Mouse (Mus musculus): ENCODE results near the gene Ccdc92b. TPM values are rescaled to one million over a fixed set of nuclear protein-coding genes. Genes with fewer than 3 reads are reported as not detected.

Gene Ccdc92b
- polyA plus RNA-seq, 1 experiment = 0.01 TPM

GRCm38 (mm10) chr11:74661641-74662040 lies 42.2 kb downstream of the Ccdc92b start:
- Histone ChIP-seq H3K36me3 (ENCODE audit: control insufficient read depth, insufficient read depth) (peaks cover 95% of the 10 kb centered on the region), H3K4me3 (ENCODE audit: insufficient read depth, poor library complexity, severe bottlenecking) (no peak overlapping the region), H3K79me3 (ENCODE audit: low read depth) (peaks cover 7% of the 10 kb centered on the region), H3ac (ENCODE audit: control insufficient read depth, insufficient read length, low read depth) (no peak overlapping the region), H3K27me3 (ENCODE audit: control insufficient read depth, insufficient read depth, insufficient read length) (no peaks in the 10 kb centered on the region), H3K79me2 (ENCODE audit: control insufficient read depth, insufficient read depth) (peaks cover 25% of the 10 kb centered on the region)
- TF ChIP-seq CEBPB (IDR thresholded peaks at IDR 0.05; ENCODE audit: low read depth) (no peak), MAX (IDR thresholded peaks at IDR 0.05) (no peak), MYOD1 (IDR thresholded peaks at IDR 0.05; ENCODE audit: control insufficient read depth, insufficient read length, low read depth) (no peak), MYOG (IDR thresholded peaks at IDR 0.05; ENCODE audit: control insufficient read depth, extremely low read depth, insufficient read length) (no peak), USF1 (IDR thresholded peaks at IDR 0.05; ENCODE audit: low read depth) (no peak), CTCF (IDR thresholded peaks at IDR 0.05; ENCODE audit: control insufficient read depth, insufficient read depth, insufficient read length) (no peak), FOSL1 (IDR thresholded peaks at IDR 0.05; ENCODE audit: insufficient read depth, low read length, poor library complexity, severe bottlenecking) (no peak)

GRCm38 (mm10) chr11:74662221-74662620 lies 42.8 kb downstream of the Ccdc92b start:
- Histone ChIP-seq H3ac (ENCODE audit: control insufficient read depth, insufficient read length, low read depth) (no peak overlapping the region), H3K4me3 (ENCODE audit: insufficient read depth, poor library complexity, severe bottlenecking) (no peak overlapping the region), H3K36me3 (ENCODE audit: control insufficient read depth, insufficient read depth) (peaks cover 95% of the 10 kb centered on the region), H3K79me3 (ENCODE audit: low read depth) (peaks cover 1% of the 10 kb centered on the region), H3K79me2 (ENCODE audit: control insufficient read depth, insufficient read depth) (peaks cover 19% of the 10 kb centered on the region), H3K27me3 (ENCODE audit: control insufficient read depth, insufficient read depth, insufficient read length) (no peaks in the 10 kb centered on the region)
- no peak for TF ChIP-seq FOSL1 (IDR thresholded peaks at IDR 0.05; ENCODE audit: insufficient read depth, low read length, poor library complexity, severe bottlenecking)
- TF ChIP-seq MAX (IDR thresholded peaks at IDR 0.05) = no peak

DNA sequence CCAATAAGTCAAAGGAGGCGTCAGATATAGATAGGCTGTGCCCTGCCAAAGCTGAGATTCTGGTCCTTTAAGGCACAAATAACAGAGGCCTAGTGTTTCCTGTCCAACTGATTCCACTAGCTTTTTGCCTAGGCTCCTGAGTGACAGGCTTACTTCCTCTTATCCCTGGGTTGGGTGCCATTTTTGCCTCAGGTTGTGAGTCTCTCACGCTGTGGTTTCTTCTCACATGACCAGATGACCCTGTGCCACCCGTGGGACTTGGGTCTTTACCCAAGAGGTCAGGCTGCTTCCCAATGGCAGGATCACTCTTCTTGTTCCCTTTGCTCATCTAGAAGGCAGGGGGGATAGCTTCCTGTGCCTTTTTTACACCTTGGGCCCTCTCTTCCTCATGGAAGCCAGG lies 44.9 kb downstream of the Ccdc92b start:
- TF ChIP-seq USF1 (IDR thresholded peaks at IDR 0.05; ENCODE audit: low read depth) (no peak), MAX (IDR thresholded peaks at IDR 0.05) (no peak), MYOG (IDR thresholded peaks at IDR 0.05; ENCODE audit: control insufficient read depth, extremely low read depth, insufficient read length) (no peak), CEBPB (IDR thresholded peaks at IDR 0.05; ENCODE audit: low read depth) (no peak), CTCF (IDR thresholded peaks at IDR 0.05; ENCODE audit: control insufficient read depth, insufficient read depth, insufficient read length) (no peak), MYOD1 (IDR thresholded peaks at IDR 0.05; ENCODE audit: control insufficient read depth, insufficient read length, low read depth) (no peak), FOSL1 (IDR thresholded peaks at IDR 0.05; ENCODE audit: insufficient read depth, low read length, poor library complexity, severe bottlenecking) (no peak)
- no peaks in the 10 kb centered on the region for H3K27me3 ChIP-seq (ENCODE audit: control insufficient read depth, insufficient read depth, insufficient read length)

GRCm38 (mm10) chr11:74664906-74665305 lies 45.5 kb downstream of the Ccdc92b start:
- Histone ChIP-seq H3K4me3 (ENCODE audit: insufficient read depth, poor library complexity, severe bottlenecking) (no peak overlapping the region), H3K27me3 (ENCODE audit: control insufficient read depth, insufficient read depth, insufficient read length) (no peaks in the 10 kb centered on the region), H3ac (ENCODE audit: control insufficient read depth, insufficient read length, low read depth) (no peak overlapping the region), H3K36me3 (ENCODE audit: control insufficient read depth, insufficient read depth) (peaks cover 95% of the 10 kb centered on the region), H3K79me3 (ENCODE audit: low read depth) (no peaks in the 10 kb centered on the region), H3K79me2 (ENCODE audit: control insufficient read depth, insufficient read depth) (peaks cover 12% of the 10 kb centered on the region)
- TF ChIP-seq USF1 (IDR thresholded peaks at IDR 0.05; ENCODE audit: low read depth) (no peak), MYOD1 (IDR thresholded peaks at IDR 0.05; ENCODE audit: control insufficient read depth, insufficient read length, low read depth) (no peak), MYOG (IDR thresholded peaks at IDR 0.05; ENCODE audit: control insufficient read depth, extremely low read depth, insufficient read length) (no peak), CTCF (IDR thresholded peaks at IDR 0.05; ENCODE audit: control insufficient read depth, insufficient read depth, insufficient read length) (no peak), FOSL1 (IDR thresholded peaks at IDR 0.05; ENCODE audit: insufficient read depth, low read length, poor library complexity, severe bottlenecking) (no peak), CEBPB (IDR thresholded peaks at IDR 0.05; ENCODE audit: low read depth) (no peak), MAX (IDR thresholded peaks at IDR 0.05) (no peak)

More for the DNA sequence above, 44.9 kb downstream of the Ccdc92b start:
- H3K36me3 ChIP-seq (ENCODE audit: control insufficient read depth, insufficient read depth) = peaks cover 95% of the 10 kb centered on the region
- H3ac ChIP-seq (ENCODE audit: control insufficient read depth, insufficient read length, low read depth) = no peak overlapping the region
- no peak overlapping the region for H3K4me3 ChIP-seq (ENCODE audit: insufficient read depth, poor library complexity, severe bottlenecking)
- H3K79me2 ChIP-seq (ENCODE audit: control insufficient read depth, insufficient read depth) = peaks cover 12% of the 10 kb centered on the region
- no peaks in the 10 kb centered on the region for H3K79me3 ChIP-seq (ENCODE audit: low read depth)

DNA sequence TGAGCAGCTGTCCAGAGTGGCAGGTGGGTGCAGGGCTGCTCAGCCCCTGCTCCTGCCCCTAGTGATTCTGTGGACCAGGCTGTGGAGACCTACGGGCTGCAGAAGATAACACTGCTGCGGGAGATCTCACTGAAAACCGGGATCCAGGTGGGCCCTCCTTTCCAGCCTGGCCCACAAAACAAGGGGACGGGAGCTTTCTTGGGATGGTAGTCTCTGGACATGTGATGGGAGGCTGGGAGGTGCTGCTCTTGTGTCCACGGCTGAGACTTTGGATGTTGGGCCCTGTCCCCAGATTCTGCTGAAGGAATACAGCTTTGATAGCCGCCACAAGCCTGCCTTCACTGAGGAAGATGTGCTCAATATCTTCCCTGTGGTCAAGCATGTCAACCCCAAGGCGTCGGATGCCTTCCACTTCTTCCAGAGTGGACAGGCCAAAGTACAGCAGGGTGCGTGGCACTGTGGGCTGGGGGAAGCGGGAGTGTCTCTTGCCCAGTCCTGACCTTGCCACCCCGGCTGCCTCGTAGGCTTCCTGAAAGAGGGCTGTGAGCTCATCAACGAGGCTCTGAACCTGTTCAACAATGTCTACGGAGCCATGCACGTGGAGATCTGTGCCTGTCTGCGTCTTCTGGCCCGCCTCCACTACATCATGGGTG lies 46.4 kb downstream of the Ccdc92b start:
- Histone ChIP-seq H3K79me2 (ENCODE audit: control insufficient read depth, insufficient read depth) (peaks cover 12% of the 10 kb centered on the region), H3K36me3 (ENCODE audit: control insufficient read depth, insufficient read depth) (peaks cover 87% of the 10 kb centered on the region), H3K79me3 (ENCODE audit: low read depth) (no peaks in the 10 kb centered on the region), H3ac (ENCODE audit: control insufficient read depth, insufficient read length, low read depth) (no peak overlapping the region), H3K27me3 (ENCODE audit: control insufficient read depth, insufficient read depth, insufficient read length) (no peaks in the 10 kb centered on the region), H3K4me3 (ENCODE audit: insufficient read depth, poor library complexity, severe bottlenecking) (no peak overlapping the region)
- no peak for TF ChIP-seq MYOG (IDR thresholded peaks at IDR 0.05; ENCODE audit: control insufficient read depth, extremely low read depth, insufficient read length)
- no peak for TF ChIP-seq MAX (IDR thresholded peaks at IDR 0.05)
- TF ChIP-seq CEBPB (IDR thresholded peaks at IDR 0.05; ENCODE audit: low read depth) = no peak
- no peak for TF ChIP-seq FOSL1 (IDR thresholded peaks at IDR 0.05; ENCODE audit: insufficient read depth, low read length, poor library complexity, severe bottlenecking)
- TF ChIP-seq USF1 (IDR thresholded peaks at IDR 0.05; ENCODE audit: low read depth) = no peak
- TF ChIP-seq CTCF (IDR thresholded peaks at IDR 0.05; ENCODE audit: control insufficient read depth, insufficient read depth, insufficient read length) = no peak
- TF ChIP-seq MYOD1 (IDR thresholded peaks at IDR 0.05; ENCODE audit: control insufficient read depth, insufficient read length, low read depth) = no peak

GRCm38 (mm10) chr11:74666284-74666652 lies 46.9 kb downstream of the Ccdc92b start:
- TF ChIP-seq FOSL1 (IDR thresholded peaks at IDR 0.05; ENCODE audit: insufficient read depth, low read length, poor library complexity, severe bottlenecking) (no peak), USF1 (IDR thresholded peaks at IDR 0.05; ENCODE audit: low read depth) (no peak), MYOG (IDR thresholded peaks at IDR 0.05; ENCODE audit: control insufficient read depth, extremely low read depth, insufficient read length) (no peak), CTCF (IDR thresholded peaks at IDR 0.05; ENCODE audit: control insufficient read depth, insufficient read depth, insufficient read length) (no peak), CEBPB (IDR thresholded peaks at IDR 0.05; ENCODE audit: low read depth) (no peak)
- peaks cover 10% of the 10 kb centered on the region for H3K79me2 ChIP-seq (ENCODE audit: control insufficient read depth, insufficient read depth)
- peaks cover 83% of the 10 kb centered on the region for H3K36me3 ChIP-seq (ENCODE audit: control insufficient read depth, insufficient read depth)

More at GRCm38 (mm10) chr11:74666284-74666652, 46.9 kb downstream of the Ccdc92b start:
- Histone ChIP-seq H3K27me3 (ENCODE audit: control insufficient read depth, insufficient read depth, insufficient read length) (no peaks in the 10 kb centered on the region), H3K4me3 (ENCODE audit: insufficient read depth, poor library complexity, severe bottlenecking) (no peak overlapping the region), H3ac (ENCODE audit: control insufficient read depth, insufficient read length, low read depth) (no peak overlapping the region), H3K79me3 (ENCODE audit: low read depth) (no peaks in the 10 kb centered on the region)

Data from C2C12 (cell line).